ENCODE assay signal across 8 mouse cellular contexts in the genomic region with DNA sequence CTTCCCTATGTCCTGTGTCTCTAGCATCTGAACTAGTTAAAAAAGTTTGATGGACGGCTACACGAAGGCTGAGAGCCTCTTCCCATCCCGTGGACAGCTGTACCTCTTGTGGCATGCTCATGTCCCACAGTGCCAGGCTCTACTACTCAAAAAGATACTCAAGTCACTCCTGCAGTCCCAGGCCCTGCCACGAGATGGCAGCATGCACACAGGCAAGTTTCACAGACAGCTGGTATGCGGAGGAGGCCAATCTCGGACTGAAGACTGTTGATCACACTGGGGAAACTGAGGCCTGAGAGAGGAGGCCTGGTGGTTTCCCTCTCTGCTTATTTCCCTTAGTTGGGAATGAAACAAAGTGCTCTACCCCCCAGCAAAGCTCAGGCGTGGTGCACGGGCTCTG. TPM values are rescaled to one million over a fixed set of nuclear protein-coding genes. Genes with fewer than 3 reads are reported as not detected.
DNase-seq lines count a peak whose midpoint lies in the region; ATAC-seq lines count a peak whose summit lies in the region.

No protein-coding gene starts in this region.

- peak; percentile 27 for ATAC-seq in granulocyte monocyte progenitor cell, adult 5-6 weeks (replicated peaks; ENCODE audit: poor library complexity, severe bottlenecking)

- peak; percentile 94 to 97 for DNase-seq in CD8-positive naive resting alpha-beta T cell, adult 2 months (ENCODE audit: low read depth in 2 of 2, low spot score in 2 of 2)
- peak; percentile 98 for DNase-seq in adrenal gland, postnatal 10 days
- DNase-seq in embryo, embryonic 9.5 days (ENCODE audit: extremely low spot score): peak; percentile 94
- peak; percentile 91 to 100 for DNase-seq in layer of hippocampus, adult 18-20 months (ENCODE audit: low spot score in 2 of 2)
- DNase-seq in lung, postnatal 10 days: peak; percentile 96
- peak; percentile 96 for DNase-seq in retina, embryonic 14.5 days (ENCODE audit: low spot score)
- DNase-seq in thymus, postnatal 36 days: peak; percentile 89 to 96

RNA-seq across cellular contexts. Expression of a gene that starts 3.6 kb away (rescaled TPM):
- total RNA-seq in adrenal gland, postnatal 10 days (2021): 100 to 1,000 TPM; 269 to 439 TPM
- total RNA-seq in granulocyte monocyte progenitor cell, adult 5-6 weeks (2014; fragmentation: Nextera tagmentation): 11.8 and 15.7 TPM in 2 replicates
- 17.8 and 27.5 TPM in 2 replicates for total RNA-seq in granulocyte monocyte progenitor cell, adult 5-6 weeks (2017)
- total RNA-seq in layer of hippocampus, adult 18-20 months (2021): 10 to 100 TPM; 41.9 to 43.2 TPM

RNA-seq across cellular contexts. Expression of a gene that starts 4.5 kb away (rescaled TPM):
- total RNA-seq in adrenal gland, postnatal 10 days (2021): 10 to 100 TPM; 31.2 to 33.5 TPM
- 24.7 and 28.9 TPM in 2 replicates for total RNA-seq in granulocyte monocyte progenitor cell, adult 5-6 weeks (2014; fragmentation: Nextera tagmentation)
- total RNA-seq in granulocyte monocyte progenitor cell, adult 5-6 weeks (2017): 13.4 and 13.6 TPM in 2 replicates
- total RNA-seq in layer of hippocampus, adult 18-20 months (2021): 10 to 100 TPM; 46.7 TPM

RNA-seq across cellular contexts. Expression of a gene that starts 23.8 kb away (rescaled TPM):
- total RNA-seq in adrenal gland, postnatal 10 days (2021): 10 to 100 TPM; 16.4 to 17.5 TPM
- 4.6 and 11.6 TPM in 2 replicates for total RNA-seq in granulocyte monocyte progenitor cell, adult 5-6 weeks (2014; fragmentation: Nextera tagmentation)
- not detected in 2 replicates for total RNA-seq in granulocyte monocyte progenitor cell, adult 5-6 weeks (2017)
- 10 to 100 TPM; 36.7 to 39.9 TPM for total RNA-seq in layer of hippocampus, adult 18-20 months (2021)

RNA-seq across cellular contexts. Expression of a gene that starts 53.2 kb away (rescaled TPM):
- 100 to 1,000 TPM; 159 to 162 TPM for total RNA-seq in adrenal gland, postnatal 10 days (2021)
- total RNA-seq in granulocyte monocyte progenitor cell, adult 5-6 weeks (2014; fragmentation: Nextera tagmentation): 112 and 155 TPM in 2 replicates
- 49.7 and 50.5 TPM in 2 replicates for total RNA-seq in granulocyte monocyte progenitor cell, adult 5-6 weeks (2017)
- 100 to 1,000 TPM; 235 to 247 TPM for total RNA-seq in layer of hippocampus, adult 18-20 months (2021)

Comparison
In these comparisons a context has a peak if more than half of its experiments do, and no peak if none do; other contexts are left out.
1. Peak in every context shown above with its lines: DNase-seq and ATAC-seq.
2. RNA of a gene that starts 3.6 kb away (total RNA-seq): 269 to 439 TPM in adrenal gland, postnatal 10 days; 41.9 to 43.2 TPM in layer of hippocampus, adult 18-20 months and 11.8 to 27.5 TPM in granulocyte monocyte progenitor cell, adult 5-6 weeks; every median in the first group is over 4 times any median in the second.